Mouse (Mus musculus) kidney, adult 9 months (tissue): ENCODE data around the gene Rad54l2.

Source experiments
- DNase-seq: peaks from one replicate; pipeline ENCODE4 v3.0.0; 2022

Gene Rad54l2

DNA sequence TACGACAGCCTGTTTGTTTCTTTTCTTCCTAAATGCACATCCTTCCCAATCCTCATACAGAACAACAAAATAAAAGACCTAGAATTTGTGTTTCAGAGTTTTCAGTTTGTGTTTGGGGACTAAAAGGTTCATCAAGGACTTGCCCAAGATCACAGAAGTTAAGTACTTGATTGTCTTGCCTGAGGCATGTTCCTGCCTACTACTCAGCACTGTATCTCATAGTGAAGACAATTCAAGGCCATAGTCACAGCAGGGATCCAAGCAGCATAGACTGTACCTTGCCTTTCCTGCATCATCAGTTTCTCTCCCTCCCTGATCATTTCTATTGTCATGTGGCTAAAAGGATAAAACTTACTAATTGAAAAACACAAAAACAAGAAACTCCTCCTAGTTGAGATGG lies 49.0 kb downstream of the Rad54l2 start:
- no peak for DNase-seq

DNA sequence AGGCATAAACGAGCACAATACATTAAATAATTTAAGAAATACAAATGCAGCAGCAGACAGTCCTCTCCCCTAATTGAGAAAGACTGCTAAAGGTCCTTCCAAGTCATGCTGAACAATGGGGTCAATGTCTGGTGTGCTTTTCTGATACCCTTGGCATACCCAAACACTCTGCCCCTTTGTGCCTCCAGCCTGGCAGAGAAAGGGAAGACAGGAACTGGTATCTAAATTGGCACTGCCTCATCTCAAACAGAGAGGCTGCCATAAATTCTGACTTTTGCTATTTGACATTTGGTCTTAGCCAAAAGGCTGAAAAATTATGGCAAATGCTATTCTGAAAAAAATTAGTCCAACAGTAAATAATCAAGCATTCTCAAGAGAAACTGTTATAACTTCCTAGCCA lies 49.9 kb downstream of the Rad54l2 start:
- no peak for DNase-seq

DNA sequence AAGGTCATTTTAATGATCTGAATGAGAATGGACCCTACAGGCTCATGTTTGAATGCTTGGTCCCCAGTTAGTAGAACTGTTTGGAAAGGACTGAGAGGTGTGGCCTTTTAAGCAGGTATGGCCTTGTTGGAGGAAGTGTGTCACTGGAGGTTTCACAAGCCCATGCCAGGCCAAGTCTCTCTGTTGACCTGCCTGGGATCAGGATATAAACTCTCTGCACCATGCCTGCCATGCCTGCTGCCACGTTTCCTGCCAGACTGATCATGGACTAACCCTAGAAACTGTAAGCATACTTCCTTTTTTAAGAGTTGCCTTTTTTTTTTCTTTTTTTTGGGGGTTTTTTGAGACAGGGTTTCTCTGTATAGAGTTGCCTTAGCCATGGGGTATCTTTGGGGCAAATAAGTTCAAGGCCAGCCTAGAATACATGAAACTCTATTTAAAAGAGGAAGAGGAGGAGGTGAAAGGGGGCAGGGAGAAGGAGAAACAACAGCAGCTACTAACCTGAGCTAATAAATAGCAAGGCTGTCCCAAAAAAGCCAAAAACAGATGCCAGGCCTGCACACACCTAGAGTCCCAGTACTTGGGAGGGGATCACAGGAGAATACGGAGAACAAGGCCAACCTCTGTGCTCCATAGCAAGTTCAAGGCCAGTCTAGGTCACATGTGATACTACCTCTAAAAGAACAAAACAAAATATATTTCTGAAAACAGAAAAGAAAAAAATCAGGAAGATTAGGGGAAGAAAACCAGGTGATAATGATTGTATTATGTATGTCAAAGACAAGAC lies 50.6 kb downstream of the Rad54l2 start:
- no peak for DNase-seq

GRCm38 (mm10) chr9:106733690-106734089 lies 55.3 kb downstream of the Rad54l2 start:
- no peak for DNase-seq

DNA sequence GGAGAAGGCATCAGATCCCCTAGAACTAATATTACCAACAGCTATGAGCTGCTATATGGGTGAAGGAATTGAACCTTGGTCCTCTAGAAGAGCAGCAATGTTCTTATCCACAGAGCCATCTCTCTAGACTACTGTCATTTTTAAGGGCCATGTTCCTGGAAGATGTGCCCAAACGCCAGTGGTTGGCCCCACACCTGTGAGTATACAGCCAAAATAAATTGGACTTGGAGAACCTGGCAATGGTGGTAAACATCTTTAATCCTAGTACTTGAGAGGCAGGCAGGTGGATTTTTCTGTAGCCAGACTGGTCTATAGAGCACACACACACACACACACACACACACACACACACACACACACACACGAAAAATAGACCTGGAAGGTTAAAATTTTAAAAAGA lies 59.6 kb downstream of the Rad54l2 start:
- no peak for DNase-seq

GRCm38 (mm10) chr9:106726891-106727290 lies 62.1 kb downstream of the Rad54l2 start:
- DNase-seq = no peak

- DNase-seq = peak; percentile 6
These were observed 63.6 kb downstream of the Rad54l2 start for GRCm38 (mm10) chr9:106725435-106725834.

GRCm38 (mm10) chr9:106724864-106725263 lies 64.1 kb downstream of the Rad54l2 start:
- DNase-seq = peak; percentile 71

DNA sequence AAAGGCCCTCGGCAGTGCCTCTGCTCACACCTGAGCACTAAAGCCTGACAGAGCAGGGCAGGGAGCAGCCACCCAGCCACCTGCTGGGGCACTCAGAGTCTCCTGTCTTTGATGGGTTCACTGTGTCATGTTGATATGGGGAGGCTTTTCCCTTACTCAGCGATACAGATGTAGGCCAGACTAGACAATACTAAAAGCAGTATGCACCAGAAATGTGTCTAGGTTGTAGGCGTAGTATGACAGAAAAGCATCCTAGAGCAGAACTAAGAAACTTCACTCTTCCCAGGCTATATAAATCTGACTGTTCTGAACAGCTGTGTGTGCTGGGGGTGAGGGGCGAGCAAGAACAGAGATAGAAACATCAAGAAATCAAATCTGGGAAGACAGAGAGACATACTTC lies 72.3 kb downstream of the Rad54l2 start:
- no peak for DNase-seq

DNA sequence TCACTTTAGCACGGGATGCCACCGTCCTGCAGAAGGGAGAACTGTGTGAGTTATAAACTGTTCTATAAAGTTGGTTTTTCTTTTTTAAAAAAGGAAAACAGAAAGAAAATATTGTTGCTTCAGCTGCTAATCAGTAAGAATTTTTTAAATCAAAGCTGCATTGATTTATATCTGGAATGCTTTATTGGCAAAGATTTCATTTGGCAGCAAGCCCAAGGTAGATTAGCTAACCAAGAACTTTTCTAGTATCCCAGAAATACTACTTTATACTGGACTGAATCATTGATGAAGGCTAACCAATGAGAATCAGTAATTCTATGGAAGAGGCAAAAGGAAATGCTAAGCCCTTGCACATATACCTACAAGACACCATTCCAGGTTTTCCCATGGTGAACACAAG lies 72.8 kb downstream of the Rad54l2 start:
- DNase-seq = no peak

- DNase-seq = no peak
These were observed 76.5 kb downstream of the Rad54l2 start for GRCm38 (mm10) chr9:106712470-106712869.

DNA sequence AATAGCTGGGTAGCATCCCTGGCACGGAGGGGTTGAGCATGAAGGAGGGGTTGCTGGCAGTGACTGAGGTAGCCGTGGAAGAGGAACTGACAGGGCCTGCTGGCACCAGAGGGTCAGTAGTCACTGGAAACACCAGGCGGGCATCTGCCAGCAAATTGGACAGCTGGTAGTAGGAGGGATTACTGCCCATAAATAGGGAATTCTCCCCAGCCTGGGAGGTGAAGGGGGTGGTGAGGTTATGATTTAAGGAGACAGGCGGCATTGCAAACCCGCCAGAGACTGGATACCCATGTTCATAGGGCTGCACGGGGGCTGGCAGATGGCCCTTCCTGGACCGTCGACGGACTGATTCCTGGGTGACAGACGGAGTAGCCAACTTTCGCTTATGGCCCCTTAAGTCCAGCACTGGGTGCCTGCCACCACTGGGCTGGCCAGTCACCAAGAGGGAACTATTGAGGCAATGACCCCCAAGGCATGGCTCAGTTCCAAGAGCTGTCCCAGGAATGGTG lies 96.0 kb downstream of the Rad54l2 start:
- no peak for DNase-seq

- no peak for DNase-seq
These were observed 100.2 kb downstream of the Rad54l2 start for GRCm38 (mm10) chr9:106688834-106689233.

DNA sequence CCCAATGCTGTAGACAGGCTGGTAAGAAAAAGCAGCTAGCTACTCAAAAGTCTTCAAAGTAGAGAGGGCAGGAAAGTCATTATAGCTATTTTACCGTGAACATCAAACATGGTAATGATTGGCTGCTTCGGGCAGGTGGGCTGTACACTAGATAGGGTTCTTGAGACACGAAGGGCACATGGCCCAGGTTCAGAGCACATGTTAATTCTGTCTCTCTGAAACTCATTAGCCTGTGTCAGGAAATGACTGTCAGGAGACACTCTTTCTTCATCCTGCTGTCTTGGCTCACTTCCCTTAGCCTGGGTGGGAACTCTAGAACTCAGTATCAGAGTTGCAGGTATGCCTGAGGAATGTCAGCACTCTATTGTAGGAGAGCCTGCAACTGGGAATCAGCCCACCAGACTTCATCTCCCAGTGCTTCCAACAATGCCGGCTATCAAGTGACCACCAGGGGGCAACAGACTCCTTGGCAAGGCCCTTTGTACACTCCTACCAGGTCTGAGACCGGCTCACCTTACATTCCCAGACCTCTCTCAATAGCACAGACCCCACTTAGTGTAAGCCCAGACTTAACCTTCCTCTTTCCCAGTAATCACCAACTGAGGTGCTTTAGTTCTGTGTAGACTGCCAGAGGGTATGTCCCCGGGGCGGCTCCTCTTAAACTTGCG lies 101.9 kb downstream of the Rad54l2 start:
- peak; percentile 87 for DNase-seq

GRCm38 (mm10) chr9:106685249-106686101 lies 103.5 kb downstream of the Rad54l2 start, which contains the start of gene Tex264:
Gene Tex264, minus strand, starts transcription at chr9:106685927.
- peak; percentile 89 for DNase-seq

- DNase-seq = no peak
These were observed 104.1 kb downstream of the Rad54l2 start for GRCm38 (mm10) chr9:106684918-106685248.

DNA sequence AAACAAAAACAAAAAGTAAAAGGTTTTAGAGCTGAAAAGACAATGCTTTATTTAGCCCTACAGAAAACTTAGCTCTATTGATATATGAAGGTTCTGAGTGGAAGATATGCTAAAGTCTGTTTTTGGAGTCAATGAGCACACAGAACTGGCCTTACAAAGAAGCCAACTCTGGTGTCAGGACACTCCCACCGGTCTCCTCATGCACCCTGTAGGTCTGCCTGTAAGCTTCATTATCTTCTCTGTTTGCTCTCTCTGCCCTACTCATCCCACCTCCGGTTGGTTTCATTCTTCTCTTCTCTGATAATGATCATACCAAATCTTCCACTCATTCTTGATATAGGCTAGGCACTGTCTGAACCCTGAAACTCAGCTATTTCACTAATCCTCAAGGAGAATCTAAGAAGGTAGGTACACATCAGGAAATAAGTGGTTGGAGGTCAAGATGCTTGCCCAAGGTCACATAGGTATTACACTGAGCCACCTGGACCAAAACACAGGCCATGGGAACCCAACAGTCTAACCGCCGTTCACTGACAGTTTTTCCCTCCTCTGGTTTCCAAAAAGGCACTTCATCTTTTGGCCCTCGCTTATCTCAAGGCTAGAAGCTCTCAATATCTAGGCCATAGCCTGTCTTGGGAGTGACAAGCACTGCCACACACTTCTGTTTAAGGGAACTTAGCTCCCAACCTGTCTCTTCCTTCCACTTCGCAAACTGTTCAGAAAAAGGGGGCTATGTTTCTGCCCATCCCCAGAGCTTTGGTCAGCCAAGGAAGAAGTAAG lies 104.7 kb downstream of the Rad54l2 start:
- DNase-seq = no peak

GRCm38 (mm10) chr9:106681026-106681425 lies 108.0 kb downstream of the Rad54l2 start:
- DNase-seq = no peak

- no peak for DNase-seq
These were observed 110.8 kb downstream of the Rad54l2 start for GRCm38 (mm10) chr9:106678242-106678641.

- DNase-seq = no peak
These were observed 111.3 kb downstream of the Rad54l2 start for GRCm38 (mm10) chr9:106677702-106678101.

DNA sequence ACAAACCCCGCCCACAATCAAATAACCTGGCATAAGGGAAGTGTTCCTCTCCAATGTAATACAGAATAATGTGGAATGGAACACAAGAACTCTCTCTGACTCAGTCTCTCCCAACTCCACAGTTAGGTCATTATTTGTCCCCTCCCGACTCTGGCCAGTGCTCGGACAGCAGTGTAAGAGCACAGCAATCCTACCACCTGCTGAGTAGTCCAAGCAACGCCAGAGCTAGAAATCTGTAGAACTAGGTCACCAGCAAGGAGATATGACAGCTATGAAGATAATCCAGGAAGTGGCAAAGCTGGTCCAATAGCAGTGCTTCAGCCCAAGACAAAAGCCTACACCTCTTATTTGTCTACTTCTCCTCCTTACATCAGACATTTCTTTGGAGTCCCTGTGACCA lies 112.4 kb downstream of the Rad54l2 start:
- DNase-seq = no peak

GRCm38 (mm10) chr9:106675965-106676364 lies 113.0 kb downstream of the Rad54l2 start:
- DNase-seq = no peak

- peak; percentile 90 for DNase-seq
These were observed 113.5 kb downstream of the Rad54l2 start for GRCm38 (mm10) chr9:106675480-106675879.
